ENCODE assay signal across 11 mouse cellular contexts in genomic region chr6:88976581-88976980, GRCm38 (mm10).
DNase-seq lines count a peak whose midpoint lies in the region; ATAC-seq and TF ChIP-seq lines count a peak whose summit lies in the region.
"Had no signal": no experiment of that assay in that cellular context is flagged by ENCODE, and none has a peak within 500 bp of the region (broad histone marks: within the 10 kb centered on the region; RNA-seq: fewer than 3 reads in every experiment).

No protein-coding gene starts in this region.

- H3K9me3 ChIP-seq in E14TG2a.4 (ENCODE audit: low read length), result no peaks in the 10 kb centered on the region
- H3K9me3 ChIP-seq in forebrain, embryonic 14.5 days (replicated peaks; ENCODE audit: control insufficient read depth, low read length), result no peaks in the 10 kb centered on the region
- H3K9me3 ChIP-seq in midbrain, embryonic 10.5 days (replicated peaks), result no peaks in the 10 kb centered on the region
- H3K9me3 ChIP-seq: heart, embryonic 10.5 days; limb, embryonic 12.5 days had no signal

- peaks cover 35% of the 10 kb centered on the region for H3K4me1 ChIP-seq in E14TG2a.4 (replicated peaks; ENCODE audit: low read depth, low read length)
- peaks cover 31% of the 10 kb centered on the region for H3K4me1 ChIP-seq in forebrain, embryonic 14.5 days (ENCODE audit: control insufficient read depth, insufficient read depth, low read length)
- H3K4me1 ChIP-seq in midbrain, embryonic 10.5 days, result peaks cover 100% of the 10 kb centered on the region

- peak overlapping the region; percentile 23; the same call in 1 of the 2 replicates for H3K9ac ChIP-seq in forebrain, embryonic 14.5 days (ENCODE audit: low read length)
- H3K9ac ChIP-seq: limb, embryonic 12.5 days; lung, embryonic 14.5 days had no signal

- TF ChIP-seq CTCF in E14TG2a.4 (conservative IDR thresholded peaks at IDR 0.05; ENCODE audit: low read length), result no peak
- no peak for TF ChIP-seq CTCF in brain, embryonic 14.5 days (IDR thresholded peaks at IDR 0.05; ENCODE audit: borderline replicate concordance, extremely low read depth, insufficient read depth, insufficient read length)

- DNase-seq in brain, embryonic 14.5 days (ENCODE audit: low read depth), result peak; percentile 91
- DNase-seq in forebrain, embryonic 14.5 days (ENCODE audit: low spot score), result peak; percentile 79
- peak; percentile 79 for DNase-seq in midbrain, embryonic 10.5 days (ENCODE audit: low spot score)
- no peak for DNase-seq in layer of hippocampus, adult 9-10 months (ENCODE audit: low spot score)
- no peak for DNase-seq in spleen, postnatal 4 days (ENCODE audit: low spot score in 2 of 2)
- DNase-seq in ovary, postnatal 14 days (ENCODE audit: low spot score), result no peak
- DNase-seq in kidney, adult 8-10 months, result no peak

- H3K4me2 ChIP-seq in forebrain, embryonic 14.5 days (ENCODE audit: low read length), result peak overlapping the region; percentile 0; the same call in 1 of the 2 replicates
- H3K4me2 ChIP-seq: limb, embryonic 12.5 days; lung, embryonic 14.5 days had no signal

- WGBS in forebrain, embryonic 14.5 days, result 2% methylated on average over 13 of the region's 13 CpGs
- WGBS in midbrain, embryonic 10.5 days, result 7% methylated on average over 13 of the region's 13 CpGs

- peaks cover 28% of the 10 kb centered on the region for H3K27me3 ChIP-seq in E14TG2a.4 (ENCODE audit: insufficient read depth, low read length)
- H3K27me3 ChIP-seq in forebrain, embryonic 14.5 days (replicated peaks; ENCODE audit: control insufficient read depth, insufficient read depth, low read length), result no peaks in the 10 kb centered on the region
- H3K27me3 ChIP-seq in midbrain, embryonic 10.5 days (ENCODE audit: low read depth, poor library complexity, severe bottlenecking), result peaks cover 48% of the 10 kb centered on the region

- TF ChIP-seq POLR2A in brain, embryonic 14.5 days (IDR thresholded peaks at IDR 0.05; ENCODE audit: borderline replicate concordance, extremely low read depth, insufficient read depth, insufficient read length, poor library complexity, severe bottlenecking), result no peak

- peak overlapping the region; percentile 70; the same call in 1 of the 2 replicates for H3K27ac ChIP-seq in forebrain, embryonic 14.5 days (ENCODE audit: low read depth, low read length)
- H3K27ac ChIP-seq in midbrain, embryonic 10.5 days (replicated peaks), result peak overlapping the region; percentile 86
- H3K27ac ChIP-seq: heart, embryonic 10.5 days; limb, embryonic 12.5 days had no signal

- ATAC-seq in forebrain, embryonic 14.5 days, result peak; percentile 41

- H3K4me3 ChIP-seq in E14TG2a.4 (replicated peaks; ENCODE audit: low read length), result peak overlapping the region; percentile 39
- H3K4me3 ChIP-seq in forebrain, embryonic 14.5 days (ENCODE audit: low read depth, low read length), result no peak overlapping the region
- peak overlapping the region; percentile 33; the same call in 1 of the 2 replicates for H3K4me3 ChIP-seq in midbrain, embryonic 10.5 days
- H3K4me3 ChIP-seq: heart, embryonic 10.5 days; limb, embryonic 12.5 days had no signal

- H3K36me3 ChIP-seq in E14TG2a.4 (ENCODE audit: insufficient read depth, low read length), result no peaks in the 10 kb centered on the region
- no peaks in the 10 kb centered on the region for H3K36me3 ChIP-seq in forebrain, embryonic 14.5 days (ENCODE audit: control insufficient read depth, insufficient read depth, low read length)
- H3K36me3 ChIP-seq in midbrain, embryonic 10.5 days, result no peaks in the 10 kb centered on the region
- H3K36me3 ChIP-seq: heart, embryonic 10.5 days; limb, embryonic 12.5 days had no signal

Comparison
In these comparisons a context has a peak if more than half of its experiments do, and no peak if none do; other contexts are left out.
1. DNase-seq: peak in brain, embryonic 14.5 days (single experiment), forebrain, embryonic 14.5 days (single experiment) and midbrain, embryonic 10.5 days (single experiment); none in layer of hippocampus, adult 9-10 months (single experiment), spleen, postnatal 4 days (0 of 2), ovary, postnatal 14 days (single experiment) and kidney, adult 8-10 months (0 of 2).